Mouse (Mus musculus): ENCODE measurements at regions not wholly inside any gene's neighbourhood (a gene's known extent, or its start where the extent isn't known, plus 50 kb on each side); places are given as distances from the start of the nearest gene placed in this dataset.

DNA sequence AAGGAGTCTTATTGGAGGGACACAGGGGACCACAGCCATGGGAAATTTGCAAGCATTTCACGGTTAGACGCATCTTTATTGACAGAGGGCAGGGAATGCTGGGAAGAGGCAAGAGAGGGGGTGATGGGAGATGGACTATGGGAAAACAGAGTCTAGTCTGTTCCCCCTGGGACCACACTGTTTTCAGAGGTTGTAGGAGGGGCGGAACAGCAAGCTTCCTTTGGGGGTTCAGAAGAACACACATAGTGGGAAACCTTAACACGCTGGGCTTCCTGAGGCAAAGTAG lies 183.7 kb upstream of the Rpl38 start:
- TF ChIP-seq CTCF (IDR thresholded peaks at IDR 0.05; ENCODE audit: extremely low read depth, insufficient read depth, low read length): no peak
- TF ChIP-seq POLR2A (IDR thresholded peaks at IDR 0.05; ENCODE audit: extremely low read depth, insufficient read depth, low read length): no peak
